Mouse (Mus musculus) adipocyte (in vitro differentiated cells): ENCODE results near the gene Dpf2.

Experiments used
- DNase-seq: peaks from one replicate; pipeline ENCODE4 v3.0.0-alpha.2; 2016; ENCODE audit warnings: low spot score

The Dpf2 gene

DNA sequence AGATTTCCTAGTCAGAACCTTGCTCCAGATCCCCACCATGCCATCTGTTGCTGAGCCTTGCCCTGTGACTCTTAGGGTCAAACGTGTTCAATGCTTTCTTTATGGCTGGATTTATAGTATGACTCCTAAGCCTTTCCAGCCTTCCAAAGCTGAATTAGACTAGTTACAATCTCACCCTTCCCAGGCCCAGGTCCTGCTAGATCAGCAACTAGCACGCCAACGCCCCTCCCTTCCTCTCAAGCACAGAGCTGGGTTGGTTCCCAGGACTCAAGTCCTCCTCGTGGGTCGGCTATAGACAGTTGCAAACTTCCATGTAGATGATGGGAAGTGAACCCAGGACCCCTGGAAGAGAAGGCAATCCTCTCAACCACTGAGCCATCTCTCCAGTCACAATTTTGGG is 22.9 kb upstream of the Dpf2 start:
- no peak for DNase-seq

DNA sequence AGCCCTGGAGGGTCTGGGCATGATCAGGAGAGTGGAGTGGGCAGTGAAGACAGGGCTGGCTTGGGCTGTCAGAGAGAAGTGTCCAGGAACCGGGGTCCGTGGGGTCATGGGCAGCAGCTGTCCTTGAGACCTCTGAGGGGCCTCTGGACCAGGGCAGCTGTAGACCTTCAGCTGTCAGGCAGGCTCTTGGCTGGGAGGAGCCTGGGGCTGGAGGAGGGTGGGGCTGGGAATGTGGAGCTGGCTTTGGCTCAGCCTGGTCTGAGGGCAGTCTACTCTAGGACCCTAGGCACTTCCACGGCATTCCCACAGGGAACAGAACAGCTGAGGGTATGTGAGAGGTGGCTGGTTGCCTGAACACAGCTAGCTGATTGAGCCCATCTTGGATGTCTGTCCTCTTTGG is 22.5 kb upstream of the Dpf2 start:
- DNase-seq, result no peak

DNA sequence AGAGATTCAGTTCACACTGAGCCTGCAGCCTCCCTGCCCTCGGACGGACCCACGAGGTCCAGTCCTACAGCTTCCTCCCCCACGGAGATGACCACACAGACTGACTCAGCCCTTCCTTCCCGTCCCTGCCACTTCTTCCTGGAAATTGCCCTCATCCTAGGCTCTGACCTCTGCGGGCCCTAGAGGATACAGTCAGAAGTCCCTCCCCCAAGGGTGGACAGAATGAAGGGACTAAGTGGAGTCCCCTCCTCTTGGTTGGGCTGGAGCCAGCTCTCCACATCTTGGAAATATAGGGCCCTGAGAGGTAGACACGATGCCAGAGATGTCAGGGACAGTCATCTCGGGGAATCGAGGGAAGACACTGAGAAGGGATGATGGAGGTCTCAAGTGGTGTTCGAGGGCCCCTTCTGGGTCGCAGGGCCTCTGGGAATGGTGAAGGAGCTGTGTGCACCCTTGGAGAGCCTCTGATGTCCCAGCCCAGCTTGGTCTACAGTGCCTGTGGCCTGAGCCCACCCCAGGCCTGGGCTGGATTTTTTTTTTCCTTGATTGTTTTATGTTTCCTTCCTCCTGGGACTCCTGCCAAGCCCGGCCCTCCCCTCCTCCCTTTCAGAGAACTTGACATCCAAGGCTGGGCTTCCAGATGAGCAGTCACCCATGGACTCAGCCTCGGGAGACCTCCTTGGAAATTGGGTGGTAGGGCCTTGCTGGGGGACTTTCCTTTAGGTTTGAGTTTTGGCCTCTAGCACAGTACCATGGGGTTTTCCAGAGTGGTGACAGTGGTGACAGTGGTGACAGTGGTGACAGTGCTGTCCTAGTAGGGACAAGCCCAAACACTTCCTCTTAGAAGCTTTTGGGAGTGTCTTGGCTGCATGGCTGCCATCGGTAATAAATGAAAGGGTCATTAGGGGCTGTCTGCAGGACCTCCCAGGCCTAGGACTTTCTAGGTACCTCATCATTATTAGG is 17.1 kb upstream of the Dpf2 start:
- DNase-seq, result peak; percentile 54

DNA sequence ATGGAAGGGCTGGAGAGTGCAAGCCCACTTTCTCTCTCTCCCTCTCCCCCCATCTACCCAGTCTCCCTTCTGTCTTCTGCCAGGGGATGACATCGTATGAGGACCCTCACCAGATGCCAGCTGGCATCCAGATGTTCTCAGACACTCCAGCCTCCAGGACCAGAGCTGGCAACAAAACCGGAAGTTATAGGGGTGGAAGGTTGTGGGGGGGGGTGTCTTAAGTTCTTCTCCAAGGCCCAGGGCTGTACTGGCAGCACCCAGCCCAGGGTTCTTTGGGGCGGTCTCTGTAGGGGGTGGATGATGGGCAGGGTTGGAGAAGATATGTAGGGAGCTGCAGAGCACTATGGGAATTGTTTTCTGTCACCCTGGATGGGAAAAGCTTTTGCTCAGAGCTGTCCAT is 15.7 kb upstream of the Dpf2 start:
- DNase-seq, result peak; percentile 84

DNA sequence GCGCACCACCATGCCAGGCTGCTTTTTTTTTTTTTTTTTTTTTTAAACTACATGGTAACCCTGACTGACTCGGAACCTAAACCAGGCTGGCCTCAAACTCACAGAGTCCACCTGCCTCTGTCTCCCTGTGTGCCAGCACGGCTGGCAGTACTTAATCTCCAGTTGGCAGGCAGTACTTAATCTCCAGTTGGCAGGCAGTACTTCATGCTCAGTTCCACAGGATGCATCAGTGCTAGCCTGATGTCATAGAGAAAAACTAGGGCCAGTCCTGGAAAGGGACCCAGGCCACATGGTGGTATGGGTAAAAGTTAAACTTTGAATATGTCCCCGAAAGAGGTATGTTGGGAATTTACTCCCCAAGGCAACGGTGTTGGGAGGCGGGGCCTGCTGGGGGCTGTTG is 15.3 kb upstream of the Dpf2 start:
- DNase-seq, result peak; percentile 77

DNA sequence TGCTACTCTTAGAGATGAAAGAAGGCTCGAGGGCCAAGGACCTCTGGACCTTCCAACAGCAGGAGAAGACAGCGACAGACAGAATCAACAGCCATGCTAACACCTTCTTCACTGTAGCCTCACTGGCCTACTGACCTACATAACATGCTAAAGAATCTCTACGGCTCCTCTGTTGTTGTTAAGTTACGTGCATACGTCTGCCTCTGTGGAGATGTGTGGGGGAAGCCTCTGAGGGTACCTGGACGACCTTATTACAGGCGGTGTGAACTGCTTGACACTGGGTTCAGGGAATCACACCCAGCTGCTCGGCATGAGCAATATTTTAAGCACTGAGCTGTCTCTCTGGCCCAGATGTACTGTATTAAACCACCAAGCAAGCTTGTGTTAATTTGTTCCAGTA is 14.7 kb upstream of the Dpf2 start:
- no peak for DNase-seq

DNA sequence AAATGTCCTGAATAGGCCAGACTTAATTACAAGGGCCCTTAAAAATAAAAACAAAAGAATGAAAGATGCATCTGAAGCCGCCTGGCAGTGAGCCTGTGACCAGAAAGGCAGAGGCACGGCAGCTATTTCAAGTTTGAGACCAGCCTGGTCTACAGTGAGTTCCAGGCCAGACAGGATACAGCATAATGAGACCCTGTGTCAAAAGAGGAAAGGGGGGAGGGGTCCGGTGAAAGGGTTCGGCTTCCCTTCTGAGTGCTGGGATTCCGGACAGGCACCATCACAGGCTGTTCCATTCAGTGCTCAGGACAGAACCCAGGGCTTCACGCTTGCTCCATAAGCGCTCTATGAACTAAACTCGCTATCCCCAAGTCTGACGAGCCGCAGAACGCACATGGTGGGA is 14.2 kb upstream of the Dpf2 start:
- no peak for DNase-seq

DNA sequence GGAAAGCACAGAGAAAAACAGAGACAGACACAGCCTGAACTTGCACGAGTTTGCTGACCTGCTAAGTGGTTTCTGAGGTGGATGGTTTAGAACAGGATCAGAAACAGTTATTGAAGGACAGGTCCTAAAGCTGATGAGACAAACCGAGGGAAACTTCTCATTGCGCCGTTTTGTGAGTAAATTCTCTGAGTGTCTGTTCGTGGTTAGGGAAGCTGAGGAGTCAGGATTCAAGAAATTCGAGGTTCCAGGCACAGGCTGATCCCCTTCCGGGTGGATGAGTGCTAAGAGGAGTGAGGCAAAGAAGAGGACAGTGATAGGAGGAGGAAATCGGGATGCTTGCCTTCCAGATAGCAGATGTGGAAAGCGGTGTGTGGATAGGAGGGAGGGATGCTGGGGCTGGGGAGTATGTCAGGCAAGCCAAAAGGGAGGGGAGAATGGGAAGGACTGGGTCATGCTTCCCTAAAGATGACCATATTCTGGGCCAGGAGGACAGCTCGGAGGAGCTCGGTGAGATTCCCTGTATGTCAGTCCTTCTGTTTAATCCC is 12.6 kb upstream of the Dpf2 start:
- peak; percentile 46 for DNase-seq

DNA sequence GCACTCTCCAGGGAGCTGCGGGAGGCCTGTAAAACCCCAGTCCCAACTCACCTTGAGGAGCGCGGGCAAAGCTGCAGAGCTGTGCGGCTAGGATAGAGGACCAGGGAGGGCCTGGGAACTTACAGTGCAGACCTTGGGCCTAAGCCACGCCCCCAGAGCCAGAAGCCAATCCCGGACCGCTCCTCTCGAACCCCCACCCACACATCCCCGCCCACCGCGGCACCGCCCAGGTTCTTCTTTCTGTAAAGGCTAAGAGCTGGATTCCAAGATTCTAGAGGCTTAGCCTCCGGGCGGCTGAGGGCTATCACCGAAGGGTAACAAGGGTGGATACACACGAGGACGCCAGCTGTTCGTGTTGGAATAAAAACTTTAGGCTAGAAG is 11.9 kb upstream of the Dpf2 start, which contains the start of gene Cdc42ep2:
Cdc42ep2 (minus strand) TSS at position 104 of the 381 bp plus-strand sequence.
- peak; percentile 99 for DNase-seq

DNA sequence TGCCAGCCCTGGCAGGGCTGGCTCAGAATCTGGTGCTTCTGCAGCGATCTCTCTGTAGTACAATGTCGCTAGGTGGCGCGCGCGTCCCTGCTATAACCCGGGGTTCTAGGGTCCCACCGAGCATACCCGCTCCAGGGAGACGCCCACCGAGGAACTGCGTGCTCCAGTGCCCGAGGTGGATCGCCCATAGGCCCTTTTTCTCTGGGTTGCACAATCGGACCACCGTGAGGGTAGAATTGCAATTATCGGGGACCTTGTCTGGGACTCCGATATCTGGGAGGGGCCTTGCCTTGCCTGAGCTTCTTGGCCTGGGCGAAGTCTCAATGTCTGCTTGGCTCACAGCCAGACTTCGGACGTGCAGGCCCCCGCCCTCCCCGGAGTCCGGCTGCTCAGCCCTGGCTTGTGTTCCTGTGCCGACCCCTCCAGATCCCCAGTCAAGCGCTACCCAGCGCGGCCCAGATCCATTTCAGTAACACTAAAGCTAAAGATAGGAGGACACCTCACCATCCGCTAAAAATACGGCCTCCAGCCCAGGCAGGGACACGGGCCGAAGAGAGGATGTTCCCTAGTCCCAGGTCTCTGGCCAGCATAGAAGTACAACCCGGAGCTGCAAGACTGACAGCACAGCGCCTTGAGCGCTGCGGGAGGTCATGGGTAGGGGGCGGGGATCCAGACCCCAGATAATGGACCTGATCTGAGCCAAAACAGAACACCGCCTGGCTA is 11.3 kb upstream of the Dpf2 start:
- peak; percentile 88 for DNase-seq

DNA sequence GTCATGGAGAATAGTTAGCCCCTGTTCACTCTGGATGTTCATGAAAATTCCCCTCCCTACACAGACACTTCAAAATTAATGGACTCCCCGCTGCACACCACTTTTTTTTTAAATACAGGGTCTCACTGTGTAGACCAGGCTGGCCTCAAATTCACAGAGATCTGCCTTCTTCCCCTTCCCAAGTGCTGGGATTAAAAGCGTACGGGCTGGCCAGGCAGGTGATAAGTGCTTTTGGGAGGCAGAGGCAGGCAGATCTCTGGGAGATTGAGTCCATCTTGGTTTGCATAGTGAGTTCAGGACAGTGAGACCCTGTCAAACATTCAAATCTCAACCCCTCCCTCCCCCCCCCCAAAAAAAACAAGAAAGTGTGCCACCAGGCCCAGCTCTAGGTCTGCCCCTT is 10.2 kb upstream of the Dpf2 start:
- no peak for DNase-seq

DNA sequence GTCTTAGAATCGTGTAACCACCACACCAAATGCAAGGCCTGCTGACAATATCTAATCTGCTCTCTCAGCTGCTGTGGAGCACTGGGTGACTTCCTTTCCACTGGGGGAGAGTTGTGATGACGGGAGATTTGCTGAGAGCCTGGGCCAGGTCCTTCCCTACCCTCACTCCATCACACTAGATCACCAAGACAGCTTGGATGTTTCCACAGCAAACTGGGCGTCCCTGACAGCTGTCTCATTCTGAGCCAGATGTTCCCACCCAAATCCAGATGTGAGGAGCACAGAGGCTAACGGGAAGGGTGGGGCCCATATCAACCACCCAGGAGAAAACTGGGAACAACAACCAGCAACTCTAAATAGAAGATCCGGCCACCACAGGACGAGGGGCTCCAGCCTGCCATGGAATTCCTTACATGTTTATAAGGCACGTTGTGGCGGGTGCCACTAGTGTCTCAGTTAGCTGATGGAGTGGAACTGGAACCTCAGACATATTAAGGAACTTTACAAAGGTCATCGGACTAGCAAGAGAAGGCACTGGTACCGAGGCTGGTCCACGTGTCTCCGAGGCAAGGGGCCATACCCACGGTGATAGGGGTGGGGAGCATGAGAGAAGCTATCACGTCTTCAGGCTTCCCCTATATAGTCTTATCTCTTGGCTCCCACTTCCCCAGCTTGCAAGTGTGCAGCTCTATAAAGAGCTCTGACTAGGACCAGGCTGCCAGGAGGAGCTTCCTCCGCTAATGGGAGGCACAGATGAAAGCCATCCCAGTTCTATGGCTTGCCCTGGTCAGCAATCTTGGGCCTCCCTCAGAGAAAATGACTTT is 9.5 kb upstream of the Dpf2 start:
- no peak for DNase-seq

DNA sequence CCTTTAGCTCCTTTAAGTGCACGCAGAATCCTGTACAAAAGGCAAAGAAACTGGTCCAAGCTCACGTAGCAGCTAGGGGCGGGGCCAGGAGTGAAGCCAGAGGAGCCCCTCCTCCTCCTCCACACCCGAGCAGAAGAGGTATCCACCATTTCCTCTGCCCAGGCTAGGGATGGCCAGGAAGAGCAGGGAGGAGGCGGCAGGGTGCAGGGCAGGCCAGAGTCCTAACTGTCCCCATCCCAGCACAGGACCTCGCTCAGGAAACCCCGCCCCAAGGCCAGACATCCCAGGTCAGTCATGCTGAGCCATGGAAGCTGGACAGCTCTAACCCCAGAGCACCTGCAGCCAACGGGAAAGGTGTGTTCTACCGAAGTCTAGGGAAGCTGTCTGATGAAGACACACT is 8.9 kb upstream of the Dpf2 start:
- DNase-seq, result no peak

DNA sequence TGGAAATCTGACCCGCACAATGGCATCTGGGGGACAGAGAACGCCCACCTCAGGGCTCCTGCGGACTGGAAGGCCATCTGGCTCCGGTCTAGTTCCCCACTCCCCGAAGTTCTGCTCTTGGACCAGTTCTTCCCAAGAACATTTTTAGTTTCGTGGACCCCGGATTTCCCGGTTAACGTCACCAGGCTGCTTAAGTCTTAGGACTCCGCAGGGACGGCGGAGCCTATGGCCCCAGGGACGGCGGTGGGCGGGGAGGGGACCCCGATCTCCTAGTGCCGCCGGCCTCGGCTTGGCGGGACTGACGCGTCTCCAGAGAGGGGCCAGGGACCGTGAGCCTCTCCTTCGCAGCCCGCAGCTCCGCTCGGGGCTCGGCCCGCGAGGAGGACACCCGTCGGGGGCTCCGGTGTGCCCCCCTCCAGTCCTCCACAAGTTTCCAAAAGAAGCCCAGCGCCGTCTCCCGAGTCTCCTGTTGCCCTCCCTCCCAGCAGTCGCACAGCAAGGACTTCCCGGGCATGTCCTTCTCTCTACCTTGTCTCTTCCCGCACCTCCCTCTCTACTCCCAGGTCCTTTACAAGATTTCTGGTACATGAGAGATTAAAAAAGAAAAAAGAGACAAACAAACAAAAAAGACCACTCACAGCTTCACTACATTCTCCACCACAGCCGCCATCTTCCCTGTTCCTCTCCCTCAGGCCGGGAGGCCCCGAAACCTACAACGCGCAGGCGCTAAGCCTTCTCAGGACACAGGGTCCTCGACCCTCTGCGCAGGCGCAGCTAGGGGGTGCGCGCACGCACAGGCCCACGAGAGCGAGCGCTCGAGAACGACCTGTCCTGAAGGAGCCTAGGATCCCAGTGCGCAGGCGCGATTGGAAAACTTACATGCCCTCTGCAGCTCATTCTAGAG is 455 bp downstream of the Dpf2 start:
- peak; percentile 100 for DNase-seq

DNA sequence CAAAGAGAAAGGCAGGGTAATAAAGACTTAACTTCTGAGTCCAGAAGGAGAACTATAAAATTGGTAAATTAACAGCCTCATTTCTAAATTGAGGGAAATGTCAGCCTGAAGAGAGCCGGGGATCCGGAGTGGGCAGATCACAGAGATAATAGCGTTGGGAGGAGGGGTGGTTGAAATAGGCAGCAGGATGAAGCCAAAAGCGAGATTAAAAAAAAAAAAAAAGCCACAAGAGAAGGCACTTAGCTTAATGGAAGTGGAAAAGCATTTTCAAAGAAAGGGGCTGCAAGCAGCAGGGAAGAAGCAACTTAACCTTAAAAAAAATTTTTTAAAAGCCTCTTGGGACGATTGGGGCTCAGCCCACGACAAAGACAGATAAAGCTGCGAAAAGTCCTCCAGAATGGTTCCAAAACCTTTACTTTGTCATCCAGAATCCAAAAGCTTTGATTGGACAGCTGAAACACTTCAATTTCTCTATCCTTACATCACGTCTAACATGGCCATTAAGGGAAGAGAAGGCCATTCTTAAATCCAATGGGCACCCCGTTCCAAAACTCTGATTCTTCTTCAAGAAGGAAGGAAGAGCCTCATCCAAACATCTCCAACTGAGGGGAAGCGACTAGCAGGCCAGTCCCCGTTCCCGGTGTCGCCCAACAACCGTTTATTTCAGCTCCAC is 1.2 kb downstream of the Dpf2 start:
- DNase-seq, result peak; percentile 50

DNA sequence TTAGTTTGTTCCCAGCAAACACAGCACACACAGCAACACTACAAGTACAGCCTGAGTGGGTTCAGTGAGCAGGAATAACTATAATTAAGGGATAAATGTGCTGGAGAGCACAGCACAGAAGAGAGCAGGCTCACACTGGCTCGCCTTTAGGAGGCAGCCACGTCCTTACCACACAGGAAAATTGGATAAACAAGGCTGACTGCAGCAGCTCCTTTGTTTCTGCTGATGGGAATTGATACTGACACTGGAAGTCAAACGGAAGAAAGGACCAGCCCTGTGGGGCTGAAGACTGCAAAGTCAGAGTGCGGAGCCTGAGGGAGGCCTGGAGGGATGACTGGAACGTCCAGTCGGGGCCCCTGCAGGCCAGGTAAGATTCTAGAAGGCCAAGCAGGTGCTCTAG is 2.6 kb downstream of the Dpf2 start:
- DNase-seq, result no peak

DNA sequence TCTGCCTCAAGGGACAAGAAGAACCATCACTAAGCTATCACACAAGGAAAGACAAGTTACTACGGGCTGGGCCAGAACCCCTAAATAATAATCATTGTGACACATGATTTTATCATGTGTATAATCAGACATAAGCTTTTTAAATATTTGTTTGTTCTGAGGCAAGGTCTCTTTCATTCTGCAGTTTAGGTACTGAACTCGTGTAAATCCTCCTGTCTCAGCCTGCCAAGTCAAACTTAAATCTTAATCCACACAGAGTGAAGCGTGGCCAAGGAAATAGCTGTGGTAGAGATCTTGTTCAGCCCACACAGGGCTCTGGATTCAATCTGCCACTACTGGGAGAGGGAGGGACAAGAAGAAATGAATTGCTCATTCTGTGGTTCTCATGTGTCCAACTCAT is 5.5 kb downstream of the Dpf2 start:
- no peak for DNase-seq

DNA sequence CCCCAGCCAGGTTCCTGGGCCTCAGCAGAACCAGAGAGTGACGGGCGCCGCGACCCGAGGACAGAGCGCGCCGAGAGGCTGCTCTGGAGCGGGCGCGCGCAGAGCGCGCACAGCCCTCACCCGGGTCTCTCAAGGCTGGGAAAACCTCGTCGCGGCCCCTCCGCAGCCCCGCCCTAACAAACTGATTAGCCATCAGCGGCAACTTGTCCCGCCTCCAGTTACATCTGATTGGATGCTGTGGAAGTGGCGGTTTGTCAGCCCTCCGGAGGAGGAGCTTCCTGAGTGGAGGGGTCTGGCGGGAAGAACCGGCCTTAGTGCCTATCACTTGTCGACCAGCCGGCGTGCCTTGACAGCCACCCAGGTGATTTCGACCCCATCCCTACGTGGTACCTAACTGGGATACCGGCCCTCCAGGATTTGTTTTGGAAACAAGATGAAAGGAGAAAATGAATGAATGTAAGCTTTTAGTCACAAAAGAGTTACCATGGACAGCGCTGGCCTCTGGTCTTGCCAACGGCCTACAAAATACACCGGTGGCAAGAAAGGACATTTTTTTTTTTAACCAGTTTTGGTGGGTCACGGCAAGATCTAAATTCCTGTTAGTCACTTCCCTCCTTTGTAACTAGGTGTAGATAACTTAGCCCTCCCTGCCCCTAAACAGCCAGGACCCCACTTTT is 18.7 kb downstream of the Dpf2 start, which contains the start of gene Tigd3:
Tigd3 (minus strand) TSS at position 148 of the 677 bp plus-strand sequence.
- DNase-seq, result peak; percentile 83

DNA sequence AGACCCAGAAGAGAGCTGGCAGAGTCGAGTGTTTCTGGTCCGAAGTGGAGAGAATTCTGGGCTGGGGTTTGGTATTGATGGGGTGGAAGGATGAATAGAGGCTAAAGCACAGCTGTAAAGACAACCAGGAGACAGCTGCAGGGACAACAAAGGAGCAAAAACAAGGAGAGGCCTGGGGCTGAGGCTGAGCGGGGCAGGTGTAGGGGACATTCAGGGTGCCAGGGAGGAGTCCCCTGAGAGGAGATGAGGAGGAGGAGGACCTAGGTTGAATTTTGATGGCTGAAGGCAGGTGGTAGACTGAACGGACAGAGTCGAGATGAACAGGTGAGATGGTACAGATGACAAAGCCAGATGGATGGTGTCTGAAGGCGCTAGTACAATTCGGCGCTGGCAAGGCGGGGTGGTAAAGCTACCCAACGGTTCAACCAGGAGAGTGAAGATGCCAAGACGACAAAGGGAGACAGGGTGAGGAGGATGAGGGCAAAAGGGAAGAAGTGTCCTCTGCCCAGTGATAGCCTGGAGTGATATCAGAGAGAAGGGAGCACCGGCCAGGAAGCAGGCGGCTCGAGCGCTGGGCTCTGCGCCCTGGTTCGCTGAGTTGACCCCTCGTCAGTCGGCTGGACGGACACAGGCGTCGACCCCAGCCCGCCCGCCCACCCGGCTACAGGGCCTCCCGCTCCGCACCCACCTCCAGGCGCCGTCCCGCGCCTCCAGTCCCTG is 19.4 kb downstream of the Dpf2 start:
- DNase-seq, result no peak
